Mouse (Mus musculus) heart, adult 2 months (tissue): ENCODE results near the gene Olfr135. TPM values are rescaled to one million over a fixed set of nuclear protein-coding genes. Genes with fewer than 3 reads are reported as not detected.

ENCODE experiments used
- DNase-seq, 2 experiments: peaks; one replicate each; pipeline ENCODE4 v3.0.0; 2021
- H3K27ac ChIP-seq: fragments of 200-600 bp; 2 replicates; pipeline ENCODE4 v1.8.1; 2022
- H3K27me3 ChIP-seq: fragments of 200-500 bp; 2 replicates; pipeline ENCODE4 v1.6.1; 2012; ENCODE audit warnings: mild to moderate bottlenecking, low read length, inconsistent platforms, mixed read lengths; ENCODE audit not compliant: control insufficient read depth, insufficient read depth
- H3K36me3 ChIP-seq: fragments of 200-500 bp; 2 replicates; pipeline ENCODE4 v1.6.1; 2012; ENCODE audit warnings: low read length, inconsistent platforms; ENCODE audit not compliant: control insufficient read depth, insufficient read depth
- H3K4me1 ChIP-seq: fragments of 200-500 bp; 2 replicates; pipeline ENCODE4 v1.6.1; 2011; ENCODE audit warnings: low read length; ENCODE audit not compliant: control insufficient read depth, insufficient read depth
- H3K4me3 ChIP-seq: fragments of 200-600 bp; 2 replicates; pipeline ENCODE4 v1.8.1; 2022
- H3K79me2 ChIP-seq: fragments of 200-500 bp; replicated peaks from 2 replicates; pipeline ENCODE4 v1.6.1; 2012; ENCODE audit warnings: mild to moderate bottlenecking, inconsistent platforms, low read length, moderate library complexity, mixed read lengths; ENCODE audit not compliant: control insufficient read depth, insufficient read depth
- H3K9ac ChIP-seq: fragments of 200-500 bp; 2 replicates; pipeline ENCODE4 v1.6.1; 2012; ENCODE audit warnings: low read depth, mild to moderate bottlenecking, control low read depth, inconsistent platforms, low read length, mixed read lengths
- CTCF ChIP-seq: fragments of 200-600 bp; IDR thresholded peaks from 2 replicates; pipeline ENCODE4 v1.8.1; 2022; ENCODE audit warnings: antibody characterized with exemption, mild to moderate bottlenecking, moderate library complexity
- EP300 ChIP-seq: fragments of 200-500 bp; IDR thresholded peaks from 2 replicates; pipeline ENCODE4 v1.6.1; 2011; ENCODE audit warnings: low read depth, low read length, control low read depth; ENCODE audit not compliant: insufficient read depth
- POLR2A ChIP-seq: fragments of 200-500 bp; IDR thresholded peaks from 2 replicates; pipeline ENCODE4 v1.6.1; 2011; ENCODE audit warnings: mild to moderate bottlenecking, low read depth, low read length, control low read depth; ENCODE audit not compliant: insufficient read depth
- WGBS: fragments of 180-500 bp; shearing (Covaris S2); methylation state at CpG from one replicate; pipeline ENCODE4 v1.1.7; 2018; 5-methylcytosine and 5-hydroxymethylcytosine counted together
- intact Hi-C: fragments of 180-260 bp; cut with DNase I; formaldehyde crosslinking; loops from one replicate; pipeline ENCODE4 v1.15.1; 2025
- long read RNA-seq: library from polyadenylated mRNA; stranded (forward); transcript quantifications from one replicate; pipeline ENCODE4 v2.0.0, GENCODE M21; 2021
- polyA plus RNA-seq: library from polyadenylated mRNA; depleted of rRNA; stranded (reverse); fragments of >200 nt; gene quantifications from 2 replicates; pipeline ENCODE4 v1.2.3, GENCODE M21; 2012; rRNA removed
- total RNA-seq, 2 experiments: library from RNA; stranded (reverse); gene quantifications; 2 replicates each; pipeline ENCODE4 v1.2.3; 2021

Gene Olfr135
- total RNA-seq (not detected), polyA plus RNA-seq (not detected in 2 replicates)
- long read RNA-seq = 0 reads

DNA sequence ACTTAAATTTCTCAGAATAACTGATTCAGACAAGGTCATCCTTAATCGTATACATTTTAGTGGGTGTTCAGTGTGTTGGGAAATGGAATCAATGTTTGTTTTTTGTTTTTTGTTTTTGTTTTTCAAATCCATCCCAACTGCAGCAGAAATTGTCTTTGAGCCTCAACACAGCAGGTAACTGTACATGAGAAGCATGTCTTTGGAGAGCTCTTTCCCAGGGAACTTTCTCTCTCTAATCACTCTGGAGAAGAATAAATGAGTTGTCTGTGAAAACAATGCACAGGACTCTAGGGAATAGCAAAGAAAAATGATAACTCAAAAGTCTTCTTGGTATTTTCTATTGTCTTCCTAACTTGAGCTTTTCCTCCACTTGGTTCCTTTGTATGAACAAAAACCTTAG is at the start of gene Olfr135:
Olfr135 (plus strand) TSS at position 301 of the 400 bp plus-strand sequence.
- H3K79me2 ChIP-seq = no peaks in the 10 kb centered on the region
- no peaks in the 10 kb centered on the region for H3K4me1 ChIP-seq
- no peak within 1 kb of the TSS for H3K4me3 ChIP-seq
- WGBS = 77% methylated on average over 1 of the region's 1 CpGs
- TF ChIP-seq CTCF = no peak
- no peak for TF ChIP-seq POLR2A
- no peak for TF ChIP-seq EP300
- H3K27ac ChIP-seq = no peak within 1 kb of the TSS
- no peaks in the 10 kb centered on the region for H3K27me3 ChIP-seq
- no peak within 1 kb of the TSS for H3K9ac ChIP-seq
- intact Hi-C loops = no loop called here
- no peaks in the 10 kb centered on the region for H3K36me3 ChIP-seq
- no peak for DNase-seq

- DNase-seq = no peak
- H3K79me2 ChIP-seq = no peaks in the 10 kb centered on the region
- H3K9ac ChIP-seq = no peak within 1 kb of the TSS
- TF ChIP-seq EP300 = no peak
- no peak for TF ChIP-seq CTCF
- TF ChIP-seq POLR2A = no peak
- no peak within 1 kb of the TSS for H3K4me3 ChIP-seq
- H3K27ac ChIP-seq = no peak within 1 kb of the TSS
- no peaks in the 10 kb centered on the region for H3K27me3 ChIP-seq
- WGBS = 63% methylated on average over 3 of the region's 3 CpGs
- no peaks in the 10 kb centered on the region for H3K4me1 ChIP-seq
- no peaks in the 10 kb centered on the region for H3K36me3 ChIP-seq
- intact Hi-C loops = no loop called here
Observed at GRCm38 (mm10) chr17:38171088-38171487, 33.0 kb upstream of the Olfr135 start, which contains the start of gene Olfr134. Gene Olfr134, plus strand, starts transcription at chr17:38171388.

Other genes with a start within 250 kb of the Olfr135 start
- gene Olfr129, start 144.3 kb upstream of the Olfr135 start, total RNA-seq = not detected
- gene Olfr129, start 144.3 kb upstream of the Olfr135 start, polyA plus RNA-seq = not detected in 2 replicates
- not detected for gene Olfr130, start 140.4 kb upstream of the Olfr135 start, total RNA-seq
- gene Olfr130, start 140.4 kb upstream of the Olfr135 start, polyA plus RNA-seq = not detected in 2 replicates
- gene Olfr131, start 115.6 kb upstream of the Olfr135 start, total RNA-seq = not detected
- gene Olfr131, start 115.6 kb upstream of the Olfr135 start, polyA plus RNA-seq = not detected in 2 replicates
- gene Olfr132, start 69.8 kb upstream of the Olfr135 start, total RNA-seq = not detected
- gene Olfr132, start 69.8 kb upstream of the Olfr135 start, polyA plus RNA-seq = not detected in 2 replicates
- gene Olfr133, start 59.1 kb upstream of the Olfr135 start, total RNA-seq = not detected
- not detected in 2 replicates for gene Olfr133, start 59.1 kb upstream of the Olfr135 start, polyA plus RNA-seq
- gene Olfr134, start 32.9 kb upstream of the Olfr135 start, total RNA-seq = not detected
- not detected in 2 replicates for gene Olfr134, start 32.9 kb upstream of the Olfr135 start, polyA plus RNA-seq
- not detected for gene Olfr138, start 56.7 kb downstream of the Olfr135 start, total RNA-seq
- not detected in 2 replicates for gene Olfr138, start 56.7 kb downstream of the Olfr135 start, polyA plus RNA-seq
- not detected for gene Olfr137, start 103.2 kb downstream of the Olfr135 start, total RNA-seq
- gene Olfr137, start 103.2 kb downstream of the Olfr135 start, polyA plus RNA-seq = not detected in 2 replicates
- gene Olfr136, start 125.5 kb downstream of the Olfr135 start, total RNA-seq = not detected
- not detected in 2 replicates for gene Olfr136, start 125.5 kb downstream of the Olfr135 start, polyA plus RNA-seq
- gene Esp36, start 215.8 kb downstream of the Olfr135 start, total RNA-seq = not detected
- gene Esp36, start 215.8 kb downstream of the Olfr135 start, polyA plus RNA-seq = not detected in 2 replicates